Mouse (Mus musculus) kidney, adult 2 months (tissue): ENCODE data around the gene Sh3bgrl3. TPM values are rescaled to one million over a fixed set of nuclear protein-coding genes. Genes with fewer than 3 reads are reported as not detected.
"Not testable (repeated sequence)": the region's sequence is repeated elsewhere in the genome, so short reads cannot be mapped to it uniquely, and the experiment has no call there.

Source experiments
- DNase-seq: peaks from one replicate; pipeline ENCODE4 v3.0.0; 2021
- H3K27ac ChIP-seq: fragments of 200-500 bp; 2 replicates; pipeline ENCODE4 v1.5.1; 2012; ENCODE audit warnings: low read depth, low read length, control low read depth, inconsistent platforms; ENCODE audit not compliant: insufficient read depth
- H3K27me3 ChIP-seq: fragments of 200-500 bp; replicated peaks from 2 replicates; pipeline ENCODE4 v1.6.1; 2012; ENCODE audit warnings: mild to moderate bottlenecking, moderate library complexity, low read length, inconsistent platforms; ENCODE audit not compliant: control insufficient read depth, insufficient read depth
- H3K36me3 ChIP-seq: fragments of 200-500 bp; 2 replicates; pipeline ENCODE4 v1.6.1; 2012; ENCODE audit warnings: mild to moderate bottlenecking, moderate library complexity, low read length, inconsistent platforms; ENCODE audit not compliant: control insufficient read depth, insufficient read depth
- H3K4me1 ChIP-seq: fragments of 200-500 bp; 2 replicates; pipeline ENCODE4 v1.6.1; 2011; ENCODE audit warnings: low read length; ENCODE audit not compliant: control insufficient read depth, insufficient read depth
- H3K4me3 ChIP-seq: fragments of 200-500 bp; 2 replicates; pipeline ENCODE4 v1.5.1; 2011; ENCODE audit warnings: mild to moderate bottlenecking, low read depth, low read length, control low read depth; ENCODE audit not compliant: insufficient read depth
- CTCF ChIP-seq: fragments of 200-500 bp; conservative IDR thresholded peaks from 2 replicates; pipeline ENCODE4 v1.5.1; 2011; ENCODE audit warnings: low read depth, mild to moderate bottlenecking, control low read depth, low read length, moderate library complexity, mixed read lengths; ENCODE audit not compliant: insufficient read depth, insufficient read length
- POLR2A ChIP-seq: fragments of 200-500 bp; IDR thresholded peaks from one replicate; pipeline ENCODE4 v1.6.1; 2011; ENCODE audit warnings: low read depth, low read length, control low read depth
- WGBS: fragments of 180-500 bp; shearing (Covaris S2); methylation state at CpG from one replicate; pipeline ENCODE4 v1.1.7; 2018; 5-methylcytosine and 5-hydroxymethylcytosine counted together
- polyA plus RNA-seq: library from polyadenylated mRNA; depleted of rRNA; stranded (reverse); fragments of >200 nt; gene quantifications from 2 replicates; pipeline ENCODE4 v1.2.3, GENCODE M21; 2012

Gene Sh3bgrl3
- polyA plus RNA-seq, 1 experiment = 323 TPM

DNA sequence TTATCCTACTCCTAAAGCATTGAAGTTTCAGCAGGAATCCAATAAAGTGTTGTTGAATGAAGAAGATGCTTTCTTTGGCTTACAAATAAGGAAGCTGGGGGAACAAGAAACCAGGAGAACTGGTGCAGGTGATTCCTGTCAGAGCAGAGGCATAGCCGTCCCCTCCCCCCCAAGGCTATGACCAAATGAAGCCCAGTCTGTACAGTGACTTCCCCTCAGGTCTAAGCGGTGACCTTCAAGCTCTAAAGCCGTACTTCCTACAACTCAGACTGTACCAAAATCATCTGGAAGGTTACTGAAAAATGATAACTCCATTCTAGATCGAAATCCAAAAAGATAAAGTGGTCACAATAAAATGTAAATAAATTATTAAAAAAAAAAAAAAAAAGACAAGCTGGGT, 20.8 kb upstream of the Sh3bgrl3 start:
- H3K27ac ChIP-seq = no peak overlapping the region
- peaks cover 10% of the 10 kb centered on the region for H3K4me1 ChIP-seq
- 89% methylated on average over 4 of the region's 4 CpGs for WGBS
- no peaks in the 10 kb centered on the region for H3K27me3 ChIP-seq
- no peak for TF ChIP-seq POLR2A
- no peak for TF ChIP-seq CTCF
- no peak for DNase-seq
- H3K36me3 ChIP-seq = peaks cover 5% of the 10 kb centered on the region
- H3K4me3 ChIP-seq = no peak overlapping the region

DNA sequence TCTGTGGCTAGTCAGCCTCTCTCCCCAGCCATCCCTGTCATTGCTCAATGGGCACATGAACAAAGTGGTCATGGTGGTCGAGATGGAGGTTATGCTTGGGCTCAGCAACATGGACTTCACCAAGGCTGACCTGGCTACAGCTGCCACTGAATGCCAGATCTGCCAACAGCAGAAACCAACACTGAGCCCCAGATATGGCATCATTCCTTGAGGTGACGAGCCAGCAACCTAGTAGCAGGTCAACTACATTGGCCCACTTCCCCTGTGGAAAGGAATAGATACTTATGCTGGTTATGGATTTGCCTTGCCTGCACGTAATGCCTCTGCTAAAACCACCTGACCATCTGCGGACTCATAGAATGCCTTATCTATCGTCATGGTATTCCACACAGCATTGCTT, 15.7 kb upstream of the Sh3bgrl3 start:
- DNase-seq, H3K4me1 ChIP-seq, H3K27me3 ChIP-seq, H3K4me3 ChIP-seq, H3K36me3 ChIP-seq, H3K27ac ChIP-seq: not testable (repeated sequence)
- 98% methylated on average over 5 of the region's 5 CpGs for WGBS

- no peaks in the 10 kb centered on the region for H3K4me1 ChIP-seq
- peaks cover 2% of the 10 kb centered on the region for H3K36me3 ChIP-seq
- H3K27ac ChIP-seq = no peak overlapping the region
- H3K4me3 ChIP-seq = no peak overlapping the region
- 82% methylated on average over 2 of the region's 2 CpGs for WGBS
- no peaks in the 10 kb centered on the region for H3K27me3 ChIP-seq
- TF ChIP-seq POLR2A (no peak), CTCF (peak; percentile 8; the same call in 1 of the 2 replicates)
- DNase-seq = no peak
Measured at GRCm38 (mm10) chr4:134138857-134139256, 10.3 kb upstream of the Sh3bgrl3 start.

GRCm38 (mm10) chr4:134136280-134136926, 7.8 kb upstream of the Sh3bgrl3 start:
- Histone ChIP-seq H3K36me3 (peaks cover 2% of the 10 kb centered on the region), H3K27ac (peak overlapping the region; percentile 30; the same call in 1 of the 2 replicates), H3K4me1 (no peaks in the 10 kb centered on the region), H3K27me3 (no peaks in the 10 kb centered on the region), H3K4me3 (no peak overlapping the region)
- no peak for DNase-seq
- WGBS = 66% methylated on average over 3 of the region's 3 CpGs
- TF ChIP-seq POLR2A = no peak
- no peak for TF ChIP-seq CTCF

DNA sequence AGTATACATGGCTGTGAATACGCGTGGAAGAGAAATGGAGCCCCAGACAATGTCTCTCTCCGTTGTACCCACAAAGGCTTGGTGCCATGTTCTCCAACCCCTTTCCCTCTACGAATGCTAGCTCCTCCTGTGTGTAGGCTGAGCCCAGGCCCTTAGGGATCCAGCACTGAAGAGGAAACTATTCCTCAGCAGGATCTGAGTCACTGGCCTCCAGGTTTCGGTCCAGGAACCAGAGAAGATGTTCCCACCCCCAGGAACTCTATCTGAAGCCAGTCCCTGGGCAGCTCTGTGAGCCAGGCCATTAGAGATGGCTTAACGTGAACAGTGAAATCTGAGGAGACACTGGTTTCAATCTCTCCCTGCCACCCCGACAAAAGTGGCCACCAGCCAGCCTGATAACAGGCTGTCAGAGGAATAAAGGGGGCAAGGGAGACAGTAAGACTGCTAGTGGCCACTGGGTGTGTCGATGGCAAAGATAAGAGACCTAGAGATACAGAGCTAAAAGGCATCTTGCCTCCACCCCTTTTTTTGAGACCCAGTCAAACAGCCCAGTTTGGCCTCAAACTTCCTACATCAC, 4.0 kb upstream of the Sh3bgrl3 start:
- H3K36me3 ChIP-seq = no peaks in the 10 kb centered on the region; the same call in 1 of the 2 replicates
- H3K27ac ChIP-seq = no peak overlapping the region
- no peaks in the 10 kb centered on the region for H3K27me3 ChIP-seq
- H3K4me3 ChIP-seq = no peak overlapping the region
- WGBS = 79% methylated on average over 8 of the region's 8 CpGs
- DNase-seq = no peak
- H3K4me1 ChIP-seq = no peaks in the 10 kb centered on the region; the same call in 1 of the 2 replicates
- no peak for TF ChIP-seq CTCF
- TF ChIP-seq POLR2A = no peak

GRCm38 (mm10) chr4:134132117-134132516, 3.5 kb upstream of the Sh3bgrl3 start:
- Histone ChIP-seq H3K27ac (no peak overlapping the region), H3K4me1 (no peaks in the 10 kb centered on the region; the same call in 1 of the 2 replicates), H3K4me3 (no peak overlapping the region), H3K27me3 (no peaks in the 10 kb centered on the region), H3K36me3 (no peaks in the 10 kb centered on the region; the same call in 1 of the 2 replicates)
- no peak for TF ChIP-seq CTCF
- TF ChIP-seq POLR2A = no peak
- 77% methylated on average over 3 of the region's 3 CpGs for WGBS
- no peak for DNase-seq

- H3K4me3 ChIP-seq = no peak overlapping the region
- TF ChIP-seq CTCF (no peak), POLR2A (no peak)
- no peak for DNase-seq
- no peaks in the 10 kb centered on the region for H3K27me3 ChIP-seq
- no peaks in the 10 kb centered on the region; the same call in 1 of the 2 replicates for H3K4me1 ChIP-seq
- 50% methylated on average over 6 of the region's 6 CpGs for WGBS
- H3K27ac ChIP-seq = peak overlapping the region; percentile 53
- no peaks in the 10 kb centered on the region for H3K36me3 ChIP-seq
Measured at GRCm38 (mm10) chr4:134129482-134129881, 893 bp upstream of the Sh3bgrl3 start.

GRCm38 (mm10) chr4:134128983-134129362, 384 bp upstream of the Sh3bgrl3 start:
- no peaks in the 10 kb centered on the region for H3K36me3 ChIP-seq
- peak overlapping the region; percentile 78 for H3K27ac ChIP-seq
- DNase-seq = no peak
- H3K4me3 ChIP-seq = peak overlapping the region; percentile 82
- WGBS = 2% methylated on average over 14 of the region's 14 CpGs
- TF ChIP-seq POLR2A (no peak), CTCF (no peak)
- no peaks in the 10 kb centered on the region; the same call in 1 of the 2 replicates for H3K4me1 ChIP-seq
- no peaks in the 10 kb centered on the region for H3K27me3 ChIP-seq
